Comparison of ENCODE assay signal across 18 mouse cellular contexts in genomic region chr1:60859842-60860241, GRCm38 (mm10). TPM values are rescaled to one million over a fixed set of nuclear protein-coding genes. Genes with fewer than 3 reads are reported as not detected.
A peak's percentile ranks its signal among the peaks of the same experiment; 100 is the strongest.
DNase-seq lines count a peak whose midpoint lies in the region; ATAC-seq and TF ChIP-seq lines count a peak whose summit lies in the region.
"Had no signal": no experiment of that assay in that cellular context is flagged by ENCODE, and none has a peak within 500 bp of the region (broad histone marks: within the 10 kb centered on the region; RNA-seq: fewer than 3 reads in every experiment).

No protein-coding gene starts in this region.

- 0 out of 2 replicates have a peak overlapping the region, but pooled peaks have one; percentile 46 for H3K27ac ChIP-seq in hindbrain, postnatal 0 days
- no peak overlapping the region for H3K27ac ChIP-seq in hindbrain, embryonic 16.5 days (ENCODE audit: low read depth, low read length)
- peak overlapping the region; percentile 49; the same call in 1 of the 2 replicates for H3K27ac ChIP-seq in embryonic fibroblast, embryonic 13.5 days (ENCODE audit: insufficient read depth, low read length)
- no peak overlapping the region for H3K27ac ChIP-seq in thymus, adult 2 months (ENCODE audit: control insufficient read depth, insufficient read depth, low read length)
- H3K27ac ChIP-seq: embryonic facial prominence, embryonic 10.5 days; limb, embryonic 15.5 days; macrophage; neural tube, embryonic 12.5 days had no signal

- WGBS in hindbrain, postnatal 0 days, result 81% methylated on average over 3 of the region's 3 CpGs
- 81% methylated on average over 3 of the region's 3 CpGs for WGBS in hindbrain, embryonic 16.5 days
- WGBS in thymus, adult 2 months, result 89% methylated on average over 3 of the region's 3 CpGs

- ATAC-seq in hindbrain, postnatal 0 days, result no peak
- ATAC-seq in hindbrain, embryonic 16.5 days, result no peak

- TF ChIP-seq POLR2A in embryonic fibroblast, embryonic 13.5 days (IDR thresholded peaks at IDR 0.05; ENCODE audit: low read depth, low read length), result no peak
- no peak for TF ChIP-seq POLR2A in thymus, adult 2 months (IDR thresholded peaks at IDR 0.05; ENCODE audit: control insufficient read depth, extremely low read depth, insufficient read depth, low read length, poor library complexity)

- H3K4me2 ChIP-seq in hindbrain, postnatal 0 days (ENCODE audit: low read depth, low read length), result no peak overlapping the region
- no peak overlapping the region for H3K4me2 ChIP-seq in hindbrain, embryonic 16.5 days (ENCODE audit: low read length)
- H3K4me2 ChIP-seq: hindbrain, embryonic 14.5 days; limb, embryonic 15.5 days; neural tube, embryonic 12.5 days had no signal

- H3K9ac ChIP-seq in hindbrain, postnatal 0 days (replicated peaks; ENCODE audit: low read length), result no peak overlapping the region
- H3K9ac ChIP-seq in hindbrain, embryonic 16.5 days (ENCODE audit: low read depth, low read length), result no peak overlapping the region
- H3K9ac ChIP-seq: hindbrain, embryonic 14.5 days; limb, embryonic 15.5 days; neural tube, embryonic 12.5 days had no signal

- H3K4me3 ChIP-seq in hindbrain, postnatal 0 days (ENCODE audit: low read length), result no peak overlapping the region
- no peak overlapping the region for H3K4me3 ChIP-seq in hindbrain, embryonic 16.5 days (ENCODE audit: low read length)
- H3K4me3 ChIP-seq in embryonic fibroblast, embryonic 13.5 days (ENCODE audit: insufficient read depth, low read length), result no peak overlapping the region
- no peak overlapping the region for H3K4me3 ChIP-seq in thymus, adult 2 months (ENCODE audit: control insufficient read depth, insufficient read depth, low read length)
- H3K4me3 ChIP-seq: embryonic facial prominence, embryonic 10.5 days; limb, embryonic 15.5 days; neural tube, embryonic 12.5 days had no signal

- no peaks in the 10 kb centered on the region for H3K27me3 ChIP-seq in hindbrain, postnatal 0 days (ENCODE audit: insufficient read depth, low read length)
- no peaks in the 10 kb centered on the region for H3K27me3 ChIP-seq in hindbrain, embryonic 16.5 days (replicated peaks; ENCODE audit: control insufficient read depth, insufficient read depth, low read length)
- no peaks in the 10 kb centered on the region for H3K27me3 ChIP-seq in thymus, adult 2 months (ENCODE audit: control insufficient read depth, insufficient read depth, low read length)
- H3K27me3 ChIP-seq: limb, embryonic 15.5 days; neural tube, embryonic 12.5 days had no signal

- TF ChIP-seq CTCF in hindbrain, postnatal 0 days (IDR thresholded peaks at IDR 0.05; ENCODE audit: low read depth), result no peak
- no peak for TF ChIP-seq CTCF in embryonic fibroblast, embryonic 13.5 days (IDR thresholded peaks at IDR 0.05; ENCODE audit: borderline replicate concordance, insufficient read depth, low read length)
- no peak for TF ChIP-seq CTCF in thymus, adult 2 months (IDR thresholded peaks at IDR 0.05; ENCODE audit: borderline replicate concordance, control insufficient read depth, extremely low read depth, insufficient read depth, low read length, poor library complexity)

- no peaks in the 10 kb centered on the region for H3K9me3 ChIP-seq in hindbrain, postnatal 0 days (ENCODE audit: low read length)
- H3K9me3 ChIP-seq in hindbrain, embryonic 16.5 days (ENCODE audit: control insufficient read depth, low read length), result no peaks in the 10 kb centered on the region
- H3K9me3 ChIP-seq: embryonic facial prominence, embryonic 10.5 days; limb, embryonic 15.5 days; neural tube, embryonic 12.5 days had no signal

- H3K4me1 ChIP-seq in hindbrain, postnatal 0 days (ENCODE audit: insufficient read depth, low read length), result peaks cover 5% of the 10 kb centered on the region; the same call in 1 of the 2 replicates
- H3K4me1 ChIP-seq in hindbrain, embryonic 16.5 days (ENCODE audit: control insufficient read depth, insufficient read depth, low read depth, low read length), result peaks cover 9% of the 10 kb centered on the region
- H3K4me1 ChIP-seq in embryonic fibroblast, embryonic 13.5 days (ENCODE audit: control insufficient read depth, insufficient read depth, low read length), result peaks cover 11% of the 10 kb centered on the region
- peaks cover 7% of the 10 kb centered on the region for H3K4me1 ChIP-seq in thymus, adult 2 months (replicated peaks; ENCODE audit: control insufficient read depth, insufficient read depth, low read length)

- peak; percentile 20 for DNase-seq in adrenal gland, postnatal 10 days
- DNase-seq in adrenal gland, postnatal 4 days (ENCODE audit: low spot score in 2 of 2), result no peak
- DNase-seq in hindbrain, postnatal 0 days (ENCODE audit: low spot score), result no peak
- peak; percentile 37 for DNase-seq in 3134 (ENCODE audit: extremely low read depth, insufficient read length, low spot score)
- DNase-seq in urinary bladder, postnatal 14 days (ENCODE audit: low spot score), result no peak
- DNase-seq in thymus, adult 2 months, result no peak
- DNase-seq: spleen, adult 18-20 months had no signal

- H3K36me3 ChIP-seq in hindbrain, postnatal 0 days (ENCODE audit: insufficient read depth, low read length), result no peaks in the 10 kb centered on the region
- no peaks in the 10 kb centered on the region for H3K36me3 ChIP-seq in hindbrain, embryonic 16.5 days (ENCODE audit: control insufficient read depth, insufficient read depth, low read length)
- no peaks in the 10 kb centered on the region for H3K36me3 ChIP-seq in thymus, adult 2 months (ENCODE audit: control insufficient read depth, insufficient read depth, low read length)
- H3K36me3 ChIP-seq: embryonic facial prominence, embryonic 10.5 days; limb, embryonic 15.5 days; neural tube, embryonic 12.5 days had no signal

RNA-seq across cellular contexts. Expression of gene Ctla4, which starts 27.0 kb away (rescaled TPM):
- total RNA-seq in adrenal gland, postnatal 10 days (2021), result under 1 TPM; 0.54 to 0.55 TPM
- total RNA-seq in adrenal gland, postnatal 4 days (2021), result not detected
- total RNA-seq in hindbrain, postnatal 0 days (2014; rRNA removed), result not detected in 2 replicates
- polyA plus RNA-seq in hindbrain, postnatal 0 days (2015; fragmentation: Nextera tagmentation; extraction: Ambion mirVana), result not detected in 2 replicates
- not detected in 2 replicates for polyA plus RNA-seq in hindbrain, embryonic 16.5 days (2015; fragmentation: Nextera tagmentation; extraction: Ambion mirVana)
- polyA plus RNA-seq in embryonic fibroblast, embryonic 13.5 days (2011; ENCODE audit: insufficient read length, low read depth, missing spikeins), result not detected in 2 replicates
- 3.8 and 7.4 TPM in 2 replicates for polyA plus RNA-seq in thymus, adult 2 months (2012; rRNA removed)
- total RNA-seq: MEL had no signal
- polyA plus RNA-seq: embryonic facial prominence, embryonic 10.5 days; forebrain, embryonic 11.5 days; hindbrain, embryonic 14.5 days; macrophage; midbrain, embryonic 14.5 days; neural tube, embryonic 12.5 days; stomach, embryonic 16.5 days had no signal

Comparison
In these comparisons a context has a peak if more than half of its experiments do, and no peak if none do; other contexts are left out.
1. DNase-seq: peak in adrenal gland, postnatal 10 days (single experiment) and 3134 (single experiment); none in adrenal gland, postnatal 4 days (0 of 2), hindbrain, postnatal 0 days (single experiment), urinary bladder, postnatal 14 days (single experiment) and thymus, adult 2 months (single experiment).
2. H3K27ac ChIP-seq: peak in hindbrain, postnatal 0 days (single experiment) and embryonic fibroblast, embryonic 13.5 days (single experiment); none in hindbrain, embryonic 16.5 days (single experiment) and thymus, adult 2 months (single experiment).